Mouse (Mus musculus) gastrocnemius, postnatal 4 days (tissue): ENCODE measurements around the gene Gm6871. TPM values are rescaled to one million over a fixed set of nuclear protein-coding genes. Genes with fewer than 3 reads are reported as not detected.

ENCODE experiments used
- total RNA-seq, 2 experiments: library from RNA; stranded (reverse); gene quantifications; 2 replicates each; pipeline ENCODE4 v1.2.3; 2021

Gene Gm6871
- total RNA-seq, 2 experiments from 2014 or later = not detected

Other genes starting within 250 kb of the Gm6871 start
- gene AI987944, start 180.3 kb downstream of the Gm6871 start, total RNA-seq = 10 to 100 TPM in 1 of 2 experiments, 1 to 10 TPM in 1; 9.5 to 10.8 TPM
- gene Vmn2r57, start 125.0 kb downstream of the Gm6871 start, total RNA-seq = under 1 TPM; 0.12 to 0.13 TPM
- gene Gm20449, start 74.2 kb downstream of the Gm6871 start, total RNA-seq = under 1 TPM in 1 of 2 experiments, not detected in 1; 0.10 TPM
- gene AW146154, start 73.8 kb downstream of the Gm6871 start, total RNA-seq = 1 to 10 TPM; 7.5 to 7.9 TPM
- gene 2610021A01Rik, start 25.6 kb upstream of the Gm6871 start, total RNA-seq = 10 to 100 TPM; 11.5 to 12.6 TPM
- gene Zfp788, start 59.5 kb upstream of the Gm6871 start, total RNA-seq = 10 to 100 TPM; 10.2 to 10.6 TPM